Mouse (Mus musculus): ENCODE data around the gene Cd2. TPM values are rescaled to one million over a fixed set of nuclear protein-coding genes. Genes with fewer than 3 reads are reported as not detected.

Gene Cd2
- polyA plus RNA-seq, 1 experiment from 2014 or later, result not detected

GRCm38 (mm10) chr3:101265561-101266091 lies 22.1 kb downstream of the Cd2 start:
- ATAC-seq (ENCODE audit: low FRiP score) (no peak), DNase-seq (ENCODE audit: low spot score) (no peak)
- peaks cover 2% of the 10 kb centered on the region; the same call in 1 of the 2 replicates for H3K9me3 ChIP-seq (ENCODE audit: control insufficient read depth, low read length)
- no peak overlapping the region for H3K4me3 ChIP-seq (replicated peaks; ENCODE audit: low read length)
- H3K27me3 ChIP-seq (ENCODE audit: control insufficient read depth, insufficient read depth, low read length), result no peaks in the 10 kb centered on the region
- H3K4me1 ChIP-seq (replicated peaks; ENCODE audit: control insufficient read depth, insufficient read depth, low read length), result peaks cover 3% of the 10 kb centered on the region; the same call in 1 of the 2 replicates
- no peaks in the 10 kb centered on the region for H3K36me3 ChIP-seq (replicated peaks; ENCODE audit: control insufficient read depth, insufficient read depth)
- no peak overlapping the region for H3K4me2 ChIP-seq (replicated peaks)
- H3K9ac ChIP-seq, result no peak overlapping the region
- H3K27ac ChIP-seq, result no peak overlapping the region
- WGBS, result 84% methylated on average over 3 of the region's 3 CpGs

- Histone ChIP-seq H3K36me3 (replicated peaks; ENCODE audit: control insufficient read depth, insufficient read depth) (no peaks in the 10 kb centered on the region), H3K4me2 (replicated peaks) (no peak overlapping the region), H3K27ac (no peak overlapping the region), H3K4me1 (replicated peaks; ENCODE audit: control insufficient read depth, insufficient read depth, low read length) (peaks cover 3% of the 10 kb centered on the region; the same call in 1 of the 2 replicates), H3K27me3 (ENCODE audit: control insufficient read depth, insufficient read depth, low read length) (no peaks in the 10 kb centered on the region), H3K9ac (no peak overlapping the region), H3K4me3 (replicated peaks; ENCODE audit: low read length) (no peak overlapping the region), H3K9me3 (ENCODE audit: control insufficient read depth, low read length) (no peaks in the 10 kb centered on the region)
- DNase-seq (ENCODE audit: low spot score) (no peak), ATAC-seq (ENCODE audit: low FRiP score) (no peak)
- 51% methylated on average over 2 of the region's 2 CpGs for WGBS
Measured at GRCm38 (mm10) chr3:101258976-101259375, 28.8 kb downstream of the Cd2 start.

DNA sequence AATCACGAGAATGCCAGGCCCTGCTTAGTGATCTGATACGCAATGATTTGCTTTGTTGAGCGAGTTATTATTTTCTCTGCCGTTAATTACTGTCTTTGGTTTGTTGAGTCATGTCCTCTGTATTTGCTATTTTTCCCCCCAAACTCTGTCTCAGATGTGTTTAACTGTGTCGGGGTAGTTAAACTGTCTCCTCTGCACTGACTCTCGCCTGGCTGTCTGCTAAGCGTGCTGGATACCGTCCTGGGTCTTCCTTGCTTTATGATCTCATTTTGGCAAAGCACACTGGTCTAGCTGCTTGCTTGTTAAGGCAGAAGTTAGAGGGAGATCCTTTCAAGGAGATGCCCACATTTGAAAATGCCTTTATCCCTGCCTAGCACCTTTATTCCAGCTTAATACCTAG lies 31.6 kb downstream of the Cd2 start:
- Histone ChIP-seq H3K4me1 (replicated peaks; ENCODE audit: control insufficient read depth, insufficient read depth, low read length) (no peaks in the 10 kb centered on the region), H3K27me3 (ENCODE audit: control insufficient read depth, insufficient read depth, low read length) (no peaks in the 10 kb centered on the region), H3K36me3 (replicated peaks; ENCODE audit: control insufficient read depth, insufficient read depth) (no peaks in the 10 kb centered on the region), H3K9me3 (ENCODE audit: control insufficient read depth, low read length) (no peaks in the 10 kb centered on the region), H3K4me3 (replicated peaks; ENCODE audit: low read length) (no peak overlapping the region), H3K4me2 (replicated peaks) (no peak overlapping the region), H3K9ac (no peak overlapping the region), H3K27ac (no peak overlapping the region)
- DNase-seq (ENCODE audit: low spot score) (no peak), ATAC-seq (ENCODE audit: low FRiP score) (no peak)
- WGBS, result 89% methylated on average over 8 of the region's 8 CpGs

DNA sequence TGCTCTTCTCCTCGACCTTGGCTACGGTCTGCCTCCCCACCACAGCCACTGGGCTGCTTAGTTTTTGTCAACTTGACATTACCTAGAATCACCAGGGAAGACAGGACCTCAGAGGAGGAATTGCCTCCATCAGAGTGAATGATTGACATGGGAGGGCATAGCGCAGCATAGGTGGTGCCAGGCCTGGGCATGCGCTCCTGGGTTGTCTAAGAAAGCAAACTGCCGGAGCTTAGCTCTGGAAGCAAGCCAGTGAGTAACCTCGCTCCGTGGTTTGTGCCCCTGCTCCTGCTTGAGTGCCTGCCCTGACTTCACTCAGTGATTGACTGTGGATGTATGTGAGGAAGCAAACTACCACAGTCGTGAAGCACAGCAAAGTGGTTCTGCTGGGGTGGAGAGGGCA lies 35.6 kb downstream of the Cd2 start:
- Histone ChIP-seq H3K4me3 (replicated peaks; ENCODE audit: low read length) (no peak overlapping the region), H3K9me3 (ENCODE audit: control insufficient read depth, low read length) (no peaks in the 10 kb centered on the region), H3K36me3 (replicated peaks; ENCODE audit: control insufficient read depth, insufficient read depth) (no peaks in the 10 kb centered on the region), H3K4me1 (replicated peaks; ENCODE audit: control insufficient read depth, insufficient read depth, low read length) (no peaks in the 10 kb centered on the region), H3K27ac (no peak overlapping the region), H3K27me3 (ENCODE audit: control insufficient read depth, insufficient read depth, low read length) (no peaks in the 10 kb centered on the region), H3K9ac (no peak overlapping the region), H3K4me2 (replicated peaks) (no peak overlapping the region)
- ATAC-seq (ENCODE audit: low FRiP score) (no peak), DNase-seq (ENCODE audit: low spot score) (no peak)
- 75% methylated on average over 8 of the region's 8 CpGs for WGBS

- 92% methylated on average over 6 of the region's 6 CpGs for WGBS
- Histone ChIP-seq H3K4me3 (replicated peaks; ENCODE audit: low read length) (no peak overlapping the region), H3K36me3 (replicated peaks; ENCODE audit: control insufficient read depth, insufficient read depth) (no peaks in the 10 kb centered on the region), H3K27ac (no peak overlapping the region), H3K4me1 (replicated peaks; ENCODE audit: control insufficient read depth, insufficient read depth, low read length) (no peaks in the 10 kb centered on the region), H3K4me2 (replicated peaks) (no peak overlapping the region), H3K27me3 (ENCODE audit: control insufficient read depth, insufficient read depth, low read length) (no peaks in the 10 kb centered on the region), H3K9ac (no peak overlapping the region), H3K9me3 (ENCODE audit: control insufficient read depth, low read length) (no peaks in the 10 kb centered on the region)
- ATAC-seq (ENCODE audit: low FRiP score) (no peak), DNase-seq (ENCODE audit: low spot score) (no peak)
Measured at GRCm38 (mm10) chr3:101249846-101250245, 37.9 kb downstream of the Cd2 start.

- Histone ChIP-seq H3K9ac (no peak overlapping the region), H3K9me3 (ENCODE audit: control insufficient read depth, low read length) (no peaks in the 10 kb centered on the region), H3K4me3 (replicated peaks; ENCODE audit: low read length) (no peak overlapping the region), H3K4me2 (replicated peaks) (no peak overlapping the region), H3K4me1 (replicated peaks; ENCODE audit: control insufficient read depth, insufficient read depth, low read length) (0 out of 2 replicates have a peak, but pooled peaks cover 2% of the 10 kb centered on the region), H3K27ac (no peak overlapping the region), H3K36me3 (replicated peaks; ENCODE audit: control insufficient read depth, insufficient read depth) (no peaks in the 10 kb centered on the region), H3K27me3 (ENCODE audit: control insufficient read depth, insufficient read depth, low read length) (no peaks in the 10 kb centered on the region)
- DNase-seq (ENCODE audit: low spot score) (no peak), ATAC-seq (ENCODE audit: low FRiP score) (no peak)
- WGBS, result 88% methylated on average over 3 of the region's 3 CpGs
Measured at GRCm38 (mm10) chr3:101245212-101245611, 42.5 kb downstream of the Cd2 start.

GRCm38 (mm10) chr3:101243002-101243401 lies 44.7 kb downstream of the Cd2 start:
- 0 out of 2 replicates have a peak, but pooled peaks cover 2% of the 10 kb centered on the region for H3K4me1 ChIP-seq (replicated peaks; ENCODE audit: control insufficient read depth, insufficient read depth, low read length)
- 68% methylated on average over 2 of the region's 2 CpGs for WGBS
- no peak overlapping the region for H3K4me3 ChIP-seq (replicated peaks; ENCODE audit: low read length)
- H3K27ac ChIP-seq, result peak overlapping the region; percentile 43; the same call in 1 of the 2 replicates
- ATAC-seq (ENCODE audit: low FRiP score) (peak; percentile 60; the same call in 1 of the 2 replicates), DNase-seq (ENCODE audit: low spot score) (no peak)
- H3K36me3 ChIP-seq (replicated peaks; ENCODE audit: control insufficient read depth, insufficient read depth), result no peaks in the 10 kb centered on the region
- no peaks in the 10 kb centered on the region for H3K27me3 ChIP-seq (ENCODE audit: control insufficient read depth, insufficient read depth, low read length)
- no peak overlapping the region for H3K9ac ChIP-seq
- H3K4me2 ChIP-seq (replicated peaks), result no peak overlapping the region
- H3K9me3 ChIP-seq (ENCODE audit: control insufficient read depth, low read length), result no peaks in the 10 kb centered on the region

DNA sequence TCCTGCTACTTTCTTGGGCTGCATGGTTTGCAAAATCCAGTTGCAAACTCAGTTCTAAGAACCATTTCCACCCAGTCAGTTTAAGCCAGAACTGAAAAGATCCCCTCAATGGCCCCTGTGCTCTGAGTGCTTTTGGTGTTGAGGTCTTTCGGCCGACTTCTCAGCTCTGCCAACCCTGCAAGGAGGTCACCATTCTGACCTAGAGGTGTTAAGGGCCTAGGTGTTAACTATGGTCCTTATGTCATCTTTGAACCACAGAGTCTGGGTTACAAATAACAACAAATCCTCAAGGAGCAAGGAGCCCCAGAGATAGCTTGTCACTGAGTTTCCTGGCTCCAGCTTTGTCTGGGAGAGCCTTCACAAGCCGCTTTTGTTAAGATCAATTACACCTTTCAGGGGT lies 45.9 kb downstream of the Cd2 start:
- ATAC-seq (ENCODE audit: low FRiP score), result no peak
- Histone ChIP-seq H3K4me2 (replicated peaks) (no peak overlapping the region), H3K4me3 (replicated peaks; ENCODE audit: low read length) (no peak overlapping the region), H3K9me3 (ENCODE audit: control insufficient read depth, low read length) (no peaks in the 10 kb centered on the region), H3K4me1 (replicated peaks; ENCODE audit: control insufficient read depth, insufficient read depth, low read length) (peaks cover 13% of the 10 kb centered on the region), H3K27me3 (ENCODE audit: control insufficient read depth, insufficient read depth, low read length) (no peaks in the 10 kb centered on the region), H3K9ac (no peak overlapping the region), H3K27ac (no peak overlapping the region), H3K36me3 (replicated peaks; ENCODE audit: control insufficient read depth, insufficient read depth) (no peaks in the 10 kb centered on the region)
- DNase-seq (ENCODE audit: low spot score), result no peak
- WGBS, result 84% methylated on average over 3 of the region's 3 CpGs

DNA sequence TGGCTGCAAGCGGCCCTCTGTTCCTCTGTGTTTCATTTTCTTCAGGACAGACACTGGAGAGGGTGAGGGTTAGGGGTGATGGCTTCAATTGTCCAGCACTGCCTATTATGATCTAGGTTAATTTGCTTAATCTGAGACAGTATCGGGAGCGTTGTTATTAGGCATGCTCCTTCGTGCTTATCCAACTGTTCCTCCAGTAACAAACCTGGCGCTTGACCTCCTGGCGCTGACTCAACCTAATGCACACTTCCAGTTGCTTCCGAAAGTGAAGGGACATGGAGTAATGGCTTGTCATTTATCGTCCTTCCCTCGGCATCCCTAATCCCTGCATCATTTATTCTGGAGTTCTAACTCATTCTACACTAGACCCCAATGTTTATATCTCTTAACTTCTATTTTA lies 46.9 kb downstream of the Cd2 start:
- no peak overlapping the region for H3K4me3 ChIP-seq (replicated peaks; ENCODE audit: low read length)
- ATAC-seq (ENCODE audit: low FRiP score), result no peak
- H3K4me1 ChIP-seq (replicated peaks; ENCODE audit: control insufficient read depth, insufficient read depth, low read length), result peaks cover 16% of the 10 kb centered on the region
- H3K4me2 ChIP-seq (replicated peaks), result no peak overlapping the region
- WGBS, result 73% methylated on average over 9 of the region's 9 CpGs
- DNase-seq (ENCODE audit: low spot score), result no peak
- no peaks in the 10 kb centered on the region for H3K36me3 ChIP-seq (replicated peaks; ENCODE audit: control insufficient read depth, insufficient read depth)
- H3K9ac ChIP-seq, result no peak overlapping the region
- no peaks in the 10 kb centered on the region for H3K9me3 ChIP-seq (ENCODE audit: control insufficient read depth, low read length)
- H3K27ac ChIP-seq, result no peak overlapping the region
- no peaks in the 10 kb centered on the region for H3K27me3 ChIP-seq (ENCODE audit: control insufficient read depth, insufficient read depth, low read length)

- Histone ChIP-seq H3K27me3 (ENCODE audit: control insufficient read depth, insufficient read depth, low read length) (no peaks in the 10 kb centered on the region), H3K4me3 (replicated peaks; ENCODE audit: low read length) (no peak overlapping the region), H3K36me3 (replicated peaks; ENCODE audit: control insufficient read depth, insufficient read depth) (no peaks in the 10 kb centered on the region), H3K4me1 (replicated peaks; ENCODE audit: control insufficient read depth, insufficient read depth, low read length) (peaks cover 16% of the 10 kb centered on the region), H3K9me3 (ENCODE audit: control insufficient read depth, low read length) (no peaks in the 10 kb centered on the region), H3K9ac (no peak overlapping the region), H3K4me2 (replicated peaks) (no peak overlapping the region), H3K27ac (no peak overlapping the region)
- DNase-seq (ENCODE audit: low spot score), result no peak
- ATAC-seq (ENCODE audit: low FRiP score), result no peak
- WGBS, result 94% methylated on average over 4 of the region's 4 CpGs
Measured at GRCm38 (mm10) chr3:101239236-101239635, 48.5 kb downstream of the Cd2 start.

Data from hindbrain, embryonic 14.5 days (tissue).